Mouse (Mus musculus): ENCODE data around the gene Rasl11b.

Gene Rasl11b

GRCm38 (mm10) chr5:74209640-74210039 is 14.6 kb downstream of the Rasl11b start:
- DNase-seq (ENCODE audit: low spot score) = no peak

- no peak for DNase-seq (ENCODE audit: low spot score)
Observed at GRCm38 (mm10) chr5:74211346-74211745, 16.3 kb downstream of the Rasl11b start.

- no peak for DNase-seq (ENCODE audit: low spot score)
Observed at GRCm38 (mm10) chr5:74214501-74215110, 19.5 kb downstream of the Rasl11b start.

- no peak for DNase-seq (ENCODE audit: low spot score)
Observed at GRCm38 (mm10) chr5:74215125-74215524, 20.0 kb downstream of the Rasl11b start.

- DNase-seq (ENCODE audit: low spot score) = no peak
Observed at GRCm38 (mm10) chr5:74218524-74218923, 23.4 kb downstream of the Rasl11b start.

GRCm38 (mm10) chr5:74222626-74223025 is 27.5 kb downstream of the Rasl11b start:
- DNase-seq (ENCODE audit: low spot score) = no peak

- DNase-seq (ENCODE audit: low spot score) = no peak
Observed at GRCm38 (mm10) chr5:74224480-74224879, 29.4 kb downstream of the Rasl11b start.

- DNase-seq (ENCODE audit: low spot score) = no peak
Observed at GRCm38 (mm10) chr5:74226183-74226582, 31.1 kb downstream of the Rasl11b start.

- DNase-seq (ENCODE audit: low spot score) = no peak
Observed at GRCm38 (mm10) chr5:74227352-74227751, 32.3 kb downstream of the Rasl11b start.

- no peak for DNase-seq (ENCODE audit: low spot score)
Observed at GRCm38 (mm10) chr5:74228938-74229337, 33.9 kb downstream of the Rasl11b start.

GRCm38 (mm10) chr5:74229775-74230413 is 34.8 kb downstream of the Rasl11b start:
- DNase-seq (ENCODE audit: low spot score) = no peak

GRCm38 (mm10) chr5:74230525-74230924 is 35.4 kb downstream of the Rasl11b start:
- DNase-seq (ENCODE audit: low spot score) = no peak

- DNase-seq (ENCODE audit: low spot score) = no peak
Observed at GRCm38 (mm10) chr5:74233808-74234207, 38.7 kb downstream of the Rasl11b start.

GRCm38 (mm10) chr5:74239369-74239768 is 44.3 kb downstream of the Rasl11b start:
- no peak for DNase-seq (ENCODE audit: low spot score)

- no peak for DNase-seq (ENCODE audit: low spot score)
Observed at GRCm38 (mm10) chr5:74240298-74240697, 45.2 kb downstream of the Rasl11b start.

GRCm38 (mm10) chr5:74240926-74241680 is 46.0 kb downstream of the Rasl11b start:
- DNase-seq (ENCODE audit: low spot score) = no peak

GRCm38 (mm10) chr5:74242654-74243053 is 47.6 kb downstream of the Rasl11b start:
- DNase-seq (ENCODE audit: low spot score) = no peak

- no peak for DNase-seq (ENCODE audit: low spot score)
Observed at GRCm38 (mm10) chr5:74244406-74245019, 49.4 kb downstream of the Rasl11b start.

- no peak for DNase-seq (ENCODE audit: low spot score)
Observed at GRCm38 (mm10) chr5:74245641-74246145, 50.6 kb downstream of the Rasl11b start.

- no peak for DNase-seq (ENCODE audit: low spot score)
Observed at GRCm38 (mm10) chr5:74246453-74246852, 51.4 kb downstream of the Rasl11b start.

- no peak for DNase-seq (ENCODE audit: low spot score)
Observed at GRCm38 (mm10) chr5:74246971-74247370, 51.9 kb downstream of the Rasl11b start.
